Mouse (Mus musculus): ENCODE results near the gene Alx3. TPM values are rescaled to one million over a fixed set of nuclear protein-coding genes. Genes with fewer than 3 reads are reported as not detected.
A peak's percentile ranks its signal among the peaks of the same experiment; 100 is the strongest.

The Alx3 gene
- total RNA-seq, 2 experiments from 2014 or later = 1.1 to 1.9 TPM

DNA sequence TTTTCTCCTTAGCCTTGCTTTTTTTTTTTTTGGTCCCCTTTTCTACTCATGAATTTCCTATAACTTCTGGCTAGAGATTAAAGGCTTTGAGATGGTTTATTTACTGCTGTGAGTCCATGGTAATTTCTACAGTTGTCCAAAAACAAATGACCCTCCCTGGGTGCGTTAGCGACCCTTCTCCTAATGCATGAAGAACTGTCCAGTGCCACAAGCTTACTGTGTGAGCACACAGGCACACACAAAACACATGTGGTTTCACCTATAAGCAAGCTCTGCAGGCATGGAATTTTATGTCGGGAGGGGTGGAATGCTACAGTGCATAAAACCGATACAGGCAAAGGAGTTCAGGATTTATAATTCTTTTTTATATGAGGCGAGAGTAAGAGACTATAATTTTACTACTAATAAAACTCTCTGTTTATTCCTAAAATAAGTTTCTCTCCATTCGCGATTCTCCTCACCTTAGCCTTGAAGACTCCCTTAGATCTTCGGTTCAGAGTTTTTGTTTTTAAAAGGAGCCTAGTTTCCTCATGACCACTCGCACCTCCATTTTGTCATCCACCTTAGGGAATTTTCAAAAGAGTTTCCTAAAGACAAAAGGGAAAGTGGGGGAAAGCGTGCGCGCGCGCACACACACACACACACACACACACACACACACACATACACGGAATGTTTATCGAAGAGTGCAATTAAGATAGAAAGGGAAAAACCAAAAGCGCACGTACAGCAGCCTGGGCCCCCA, 12.5 kb upstream of the Alx3 start:
- no peak for DNase-seq (ENCODE audit: low spot score in 2 of 2)
- intact Hi-C loops (cut with DNase I) = no loop called here

DNA sequence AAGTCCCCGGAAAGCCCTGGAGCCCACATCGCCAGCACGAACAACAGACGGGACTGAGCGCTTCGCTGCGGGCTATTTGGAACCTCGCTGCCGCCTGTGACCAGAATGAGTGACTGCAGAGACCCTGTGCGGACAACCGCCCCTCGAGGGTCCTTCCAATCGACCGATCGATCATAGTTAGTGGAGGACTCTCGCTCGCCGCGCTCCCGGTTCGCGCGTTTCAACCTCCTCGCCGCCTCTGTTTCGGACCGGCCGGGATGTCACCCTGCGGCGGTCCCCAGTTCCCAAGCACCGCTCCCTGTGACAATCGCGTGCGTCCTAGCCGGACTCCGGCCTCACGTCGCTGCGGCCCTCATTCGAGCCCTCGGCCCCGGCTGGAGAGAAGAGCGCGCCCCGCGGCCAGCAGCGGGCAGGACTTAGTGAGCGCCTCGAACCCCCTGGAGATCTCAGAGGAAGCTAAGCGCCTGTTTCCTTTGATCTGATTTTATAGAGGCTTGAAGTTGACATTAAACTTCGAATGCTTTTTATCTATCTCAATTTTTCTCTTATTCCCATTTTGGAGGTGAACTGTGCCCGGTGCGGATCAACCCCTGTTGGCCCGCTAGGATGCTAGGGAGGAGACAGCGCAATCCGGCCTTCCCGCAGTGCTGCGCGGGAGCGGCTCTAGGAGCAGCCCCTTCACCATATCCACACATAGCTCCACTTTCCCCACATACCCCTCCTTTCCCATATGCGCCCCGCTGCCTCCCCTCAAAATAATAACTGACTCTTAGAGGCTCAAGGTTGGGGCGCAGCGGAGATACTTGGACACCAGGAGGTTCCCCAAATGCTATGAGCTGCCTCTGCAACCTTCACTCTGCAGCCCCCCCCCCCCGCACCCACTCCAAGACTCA, 11.7 kb upstream of the Alx3 start:
- intact Hi-C loops (cut with DNase I) = no loop called here
- DNase-seq (ENCODE audit: low spot score in 2 of 2) = no peak

DNA sequence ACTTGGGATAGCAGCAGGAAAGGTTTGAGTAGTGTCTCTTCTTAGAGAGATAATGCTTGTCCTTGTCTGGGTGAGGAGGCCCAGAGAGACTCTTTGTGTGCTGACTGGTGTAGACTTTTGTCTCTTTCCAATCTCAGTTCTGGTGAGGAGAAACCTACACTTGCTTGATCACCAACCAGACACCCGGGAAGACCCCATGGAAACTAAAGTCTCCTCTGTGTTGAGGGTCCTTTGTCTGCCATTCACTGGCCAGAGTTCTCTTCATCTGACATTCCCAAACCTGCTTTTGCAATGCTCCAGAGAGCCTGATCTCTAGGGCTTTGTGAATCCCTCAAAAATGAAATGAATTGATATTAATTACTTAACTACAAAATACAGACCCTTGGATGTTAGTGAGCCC, 10.9 kb upstream of the Alx3 start:
- no peak for DNase-seq (ENCODE audit: low spot score in 2 of 2)
- intact Hi-C loops (cut with DNase I) = no loop called here

DNA sequence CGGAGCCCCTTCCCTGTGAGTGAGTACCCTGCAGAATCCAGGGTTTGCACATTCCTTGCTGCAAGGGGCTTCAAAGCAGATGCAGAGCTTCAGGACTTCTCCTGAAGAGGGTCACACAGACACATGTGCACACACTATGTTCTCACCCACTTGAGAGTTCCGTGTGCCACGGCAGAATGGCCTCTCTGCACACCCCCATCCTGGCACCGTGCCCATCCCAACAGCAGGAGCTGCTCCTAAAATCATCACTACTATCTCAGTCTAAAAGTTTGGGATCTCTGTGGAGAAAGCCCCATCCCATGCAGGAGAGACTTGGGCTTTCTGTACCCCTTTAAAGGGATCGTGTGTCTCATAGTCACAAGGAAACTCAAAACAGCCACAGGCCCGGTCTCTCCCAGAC, 8.3 kb upstream of the Alx3 start:
- intact Hi-C loops (cut with DNase I) = no loop called here
- no peak for DNase-seq (ENCODE audit: low spot score in 2 of 2)

DNA sequence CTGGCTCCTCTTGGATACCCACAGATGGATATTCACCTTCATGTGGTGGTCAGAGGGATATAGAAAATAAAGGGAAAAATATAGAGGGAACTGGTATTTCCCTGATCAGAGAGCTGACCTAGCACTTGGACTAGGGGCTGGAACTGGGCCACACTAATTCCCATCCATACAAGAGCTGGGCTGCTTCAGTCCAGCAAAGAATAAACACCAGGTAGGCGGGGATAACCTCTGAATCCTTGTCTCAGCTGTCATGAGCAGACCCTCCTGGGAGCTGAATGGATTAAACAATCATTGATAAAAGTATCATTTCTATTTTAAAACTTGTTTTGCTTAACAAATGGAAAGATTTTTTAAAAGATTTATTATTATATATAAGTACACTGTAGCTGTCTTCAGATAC, 3.2 kb upstream of the Alx3 start:
- intact Hi-C loops (cut with DNase I) = no loop called here

DNA sequence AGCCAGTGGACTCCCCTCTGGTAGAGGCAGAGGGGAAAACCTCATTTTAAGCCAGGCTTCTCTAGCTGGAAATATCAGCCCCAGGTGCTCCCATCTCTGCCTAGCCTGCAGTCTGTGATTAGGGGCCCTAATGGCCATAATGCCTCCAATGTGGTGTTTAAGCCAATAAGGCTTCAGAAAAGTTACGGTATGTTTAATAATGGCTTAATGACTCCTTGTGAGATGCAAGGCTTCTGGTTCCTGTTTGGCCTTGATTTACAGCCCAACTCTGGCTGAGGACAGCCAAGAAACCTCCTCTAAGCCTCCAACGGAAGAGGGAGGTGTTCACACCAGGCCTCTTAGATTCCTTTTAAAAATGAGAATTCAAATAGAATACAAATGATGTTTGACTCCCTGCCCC, 1.2 kb upstream of the Alx3 start:
- no peak for DNase-seq (ENCODE audit: low spot score in 2 of 2)
- intact Hi-C loops (cut with DNase I) = no loop called here

More for the DNA sequence above, 3.2 kb upstream of the Alx3 start:
- DNase-seq (ENCODE audit: low spot score in 2 of 2) = no peak

DNA sequence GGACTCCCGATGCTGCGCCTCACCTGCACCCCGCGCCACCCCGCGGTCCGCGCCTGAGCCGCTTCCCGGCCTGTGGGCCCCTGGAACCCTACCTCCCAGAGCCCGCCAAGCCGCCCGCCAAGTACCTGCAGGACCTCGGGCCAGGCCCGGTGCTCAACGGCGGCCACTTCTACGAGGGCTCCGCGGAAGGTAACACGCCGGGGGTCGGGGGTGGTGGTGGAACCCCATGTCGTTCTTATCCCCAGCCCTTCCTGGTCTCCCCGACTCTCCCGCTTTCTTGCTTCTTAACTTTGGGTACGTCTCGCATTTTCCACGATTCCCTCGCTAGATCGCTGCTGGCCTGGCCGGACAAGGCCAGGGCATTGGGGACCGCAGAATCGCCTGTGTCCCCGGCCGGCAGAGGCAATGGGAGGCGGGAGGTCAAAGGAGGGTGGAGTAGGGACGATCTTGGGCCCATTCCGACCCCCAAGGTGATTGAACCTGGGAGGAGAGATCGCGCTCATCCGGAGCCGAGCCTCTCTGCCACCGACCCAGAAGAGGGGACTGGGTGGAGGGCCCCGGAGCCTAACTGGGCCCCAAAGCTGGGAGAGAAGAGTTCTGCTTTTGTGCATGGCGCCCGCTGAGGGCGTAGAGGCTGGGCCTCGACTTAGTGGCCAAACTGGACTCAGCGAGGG, 570 bp downstream of the Alx3 start:
- no peak for DNase-seq (ENCODE audit: low spot score in 2 of 2)
- intact Hi-C loops (cut with DNase I) = no loop called here

DNA sequence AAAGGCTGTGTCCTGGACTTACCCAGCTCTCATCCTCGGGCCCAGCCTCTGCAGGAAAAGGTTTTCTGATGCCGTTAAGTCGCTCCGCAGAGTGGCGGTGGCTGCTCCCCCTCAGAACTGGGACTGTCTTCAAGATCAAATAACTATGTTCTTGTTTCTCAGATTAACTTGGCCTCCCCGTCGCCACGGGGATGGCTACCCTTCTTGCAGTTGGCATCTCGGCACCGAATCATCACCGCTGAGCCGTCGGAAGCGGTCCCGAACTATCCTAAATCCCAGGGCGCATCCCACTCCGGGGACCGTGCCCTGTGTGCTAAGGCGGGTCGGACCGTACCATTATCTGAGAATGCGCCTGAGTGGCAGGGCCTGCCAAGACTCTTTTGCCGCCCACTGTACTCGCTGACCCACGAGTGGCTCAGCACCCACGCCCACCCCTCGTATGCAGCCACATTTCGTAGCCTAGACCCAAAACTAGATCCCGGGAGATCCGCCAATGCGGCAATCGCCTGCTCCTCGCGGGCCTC, 1.2 kb downstream of the Alx3 start:
- intact Hi-C loops (cut with DNase I) = no loop called here
- DNase-seq (ENCODE audit: low spot score in 2 of 2) = no peak

DNA sequence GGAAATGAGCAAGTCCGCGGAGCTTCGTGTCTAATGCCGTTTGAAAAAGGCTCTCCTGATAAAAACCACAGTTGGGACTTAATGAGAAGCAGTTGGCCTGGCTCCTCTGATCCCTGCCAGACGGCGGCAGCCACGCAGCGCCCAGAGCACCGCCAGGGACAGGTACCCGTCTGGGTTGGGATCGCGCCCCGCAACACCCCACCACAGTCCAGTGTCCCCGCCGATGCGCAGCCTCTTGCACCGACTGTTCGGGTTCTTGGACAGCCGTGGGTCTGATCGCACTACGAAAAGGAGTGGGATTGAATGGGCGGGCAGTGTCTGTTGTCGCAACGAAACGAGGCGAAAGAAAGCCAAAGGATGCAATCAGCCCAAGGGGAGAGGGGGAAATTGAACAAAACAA, 1.7 kb downstream of the Alx3 start:
- DNase-seq (ENCODE audit: low spot score in 2 of 2) = no peak
- intact Hi-C loops (cut with DNase I) = no loop called here

DNA sequence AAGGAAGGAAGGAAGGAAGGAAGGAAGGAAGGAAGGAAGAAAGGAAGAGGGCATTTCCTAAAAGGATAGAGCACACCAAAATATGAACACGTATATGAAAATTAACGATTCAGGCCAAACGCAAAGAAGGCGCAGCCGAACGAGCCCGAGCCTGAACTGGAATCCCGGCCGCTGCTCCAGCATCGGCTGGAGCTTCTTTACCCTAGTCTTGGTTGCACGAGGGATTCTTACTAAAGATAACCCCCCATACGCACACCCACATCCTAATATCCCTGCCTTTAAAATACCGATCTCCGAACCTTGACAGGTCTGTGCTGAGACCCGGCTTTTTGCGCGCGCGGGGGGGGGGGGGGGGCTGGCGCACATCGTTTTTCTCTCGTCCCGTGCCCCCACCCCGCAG, 2.3 kb downstream of the Alx3 start:
- no peak for DNase-seq (ENCODE audit: low spot score in 2 of 2)
- intact Hi-C loops (cut with DNase I) = no loop called here

DNA sequence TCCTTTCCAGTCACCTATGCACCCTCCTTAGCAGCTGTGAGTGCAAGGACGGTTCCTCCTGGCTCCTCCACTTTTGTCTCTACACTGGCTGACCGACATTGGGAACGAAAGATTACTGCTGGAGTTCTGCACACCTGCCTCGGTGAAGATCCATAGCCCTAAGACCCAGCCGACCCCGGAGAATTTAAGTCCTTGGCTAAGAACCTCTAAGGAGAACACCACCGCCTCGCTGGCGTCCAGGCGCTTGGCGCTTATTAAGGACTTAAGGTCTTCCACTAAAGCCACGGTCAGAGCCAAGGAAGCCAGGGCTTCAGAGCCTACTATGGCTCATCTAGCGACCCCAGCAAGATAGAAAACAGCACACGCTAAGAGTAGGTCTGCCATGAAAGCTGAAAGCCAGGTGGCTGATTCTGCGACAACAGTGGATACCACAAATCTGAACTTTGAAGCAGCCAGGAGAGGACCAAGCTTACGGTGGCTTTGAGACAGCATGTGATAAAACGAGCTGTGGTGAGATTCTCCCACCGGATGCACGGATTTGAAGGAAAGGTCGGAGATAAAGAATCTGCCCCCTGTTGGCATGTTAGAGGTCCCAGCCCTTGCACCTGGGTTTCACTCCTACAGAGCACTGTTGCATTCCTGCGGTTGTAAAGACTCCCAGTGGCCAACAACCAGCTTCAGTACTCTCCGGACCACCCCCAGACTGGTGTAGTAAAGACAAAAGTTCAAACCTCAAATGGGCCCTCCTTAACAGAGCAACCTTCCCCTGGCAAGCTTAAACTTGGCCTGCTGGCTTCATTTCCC, 3.0 kb downstream of the Alx3 start:
- intact Hi-C loops (cut with DNase I) = no loop called here
- no peak for DNase-seq (ENCODE audit: low spot score in 2 of 2)

DNA sequence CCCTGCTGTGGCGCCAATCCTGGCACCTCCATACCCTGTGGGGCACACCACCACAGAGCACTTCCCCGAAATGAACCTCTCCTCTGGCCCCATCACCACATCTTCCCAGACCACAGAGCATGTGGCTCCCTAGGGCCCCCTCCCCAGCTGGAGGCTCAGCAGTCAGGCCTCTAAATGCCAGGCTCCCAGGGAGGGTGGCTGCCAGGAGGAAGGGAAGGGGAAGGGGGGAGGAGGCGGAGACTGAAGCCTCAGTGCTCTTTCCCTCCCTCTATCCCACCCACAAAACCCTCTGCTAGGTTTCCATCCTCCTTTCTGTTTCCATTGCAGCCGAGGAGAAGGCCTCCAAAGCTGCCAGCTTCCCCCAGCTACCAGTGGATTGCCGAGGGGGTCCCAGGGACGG, 5.3 kb downstream of the Alx3 start:
- no peak for DNase-seq (ENCODE audit: low spot score in 2 of 2)
- intact Hi-C loops (cut with DNase I) = no loop called here

DNA sequence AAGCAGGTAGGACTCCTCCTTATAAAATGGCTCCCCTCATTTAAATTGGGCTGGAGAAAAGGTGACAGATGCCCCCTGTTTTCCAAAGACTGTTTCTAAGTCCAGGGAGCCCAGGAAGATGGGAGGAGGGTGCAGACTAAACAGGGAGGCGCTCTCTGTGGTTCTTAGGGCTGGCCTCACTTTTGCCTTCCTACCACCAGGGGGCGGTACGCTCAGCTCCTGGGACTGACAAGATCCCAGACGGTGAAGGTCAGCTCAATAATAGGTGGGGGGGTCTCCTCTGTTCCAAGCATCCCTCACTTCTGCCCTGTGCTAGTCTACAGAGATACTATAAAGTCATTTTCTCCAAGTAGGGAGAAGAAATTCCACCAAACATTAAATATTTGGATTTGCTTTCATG, 10.5 kb downstream of the Alx3 start:
- peak; percentile 43 to 45 for DNase-seq (ENCODE audit: low spot score in 2 of 2)
- intact Hi-C loops (cut with DNase I) = no loop called here

DNA sequence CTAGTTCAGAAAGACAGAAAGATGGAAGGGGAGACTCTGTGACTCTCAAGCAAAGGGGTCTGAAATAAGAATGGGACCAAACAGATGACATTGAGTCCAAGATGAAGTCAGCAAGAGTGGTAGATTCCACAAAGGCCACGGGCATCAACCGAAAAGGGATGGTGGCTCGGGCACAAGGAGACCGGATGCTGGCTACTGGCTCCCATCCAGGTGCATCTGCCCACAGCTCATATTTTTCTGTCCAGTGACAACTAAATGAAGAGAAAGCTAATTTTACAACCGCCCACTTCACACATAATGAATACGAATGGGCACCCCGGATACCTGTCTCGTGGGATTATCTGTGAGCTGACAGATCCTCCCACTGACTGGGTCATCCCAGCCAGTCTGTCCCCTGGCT, 12.4 kb downstream of the Alx3 start:
- intact Hi-C loops (cut with DNase I) = no loop called here
- no peak for DNase-seq (ENCODE audit: low spot score in 2 of 2)

DNA sequence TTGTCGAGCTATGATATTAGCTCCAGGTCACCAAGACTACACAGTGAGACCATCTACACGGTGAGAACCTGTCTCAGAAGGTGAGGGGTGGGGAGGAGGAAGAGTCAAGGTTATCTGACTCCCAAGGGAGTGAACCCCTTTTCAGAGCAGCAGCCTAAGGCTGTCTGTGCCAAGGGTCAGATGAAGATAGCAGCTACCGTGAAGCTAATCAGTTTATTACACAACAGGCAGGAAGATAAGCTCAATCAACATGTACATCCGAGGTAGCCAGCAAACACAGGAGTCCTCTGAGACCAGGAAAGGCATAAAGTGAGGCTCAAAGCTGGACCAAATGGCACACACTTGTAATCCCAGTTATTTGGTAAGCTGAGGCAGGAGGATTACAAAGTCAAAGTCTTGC, 14.0 kb downstream of the Alx3 start:
- no peak for DNase-seq (ENCODE audit: low spot score in 2 of 2)
- intact Hi-C loops (cut with DNase I) = no loop called here

DNA sequence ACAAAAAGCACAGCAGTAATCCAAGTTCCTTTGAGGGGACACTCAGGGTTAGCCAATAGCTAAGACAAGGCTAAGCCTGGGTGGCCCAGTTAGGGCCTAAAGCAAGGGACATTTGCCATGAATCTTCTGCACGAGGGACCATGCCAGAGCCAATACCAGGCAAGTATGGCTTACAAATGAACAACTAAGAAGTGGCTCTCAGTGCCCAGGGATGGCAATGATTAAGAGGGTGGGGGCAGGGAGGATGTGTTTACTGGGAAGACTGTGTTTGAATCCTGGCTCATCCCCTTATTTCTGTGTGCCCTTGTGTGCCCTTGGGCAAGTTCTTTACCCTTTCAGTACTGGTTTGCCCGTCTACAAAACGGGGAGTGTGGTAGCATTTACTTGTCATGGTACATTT, 14.5 kb downstream of the Alx3 start:
- intact Hi-C loops (cut with DNase I) = no loop called here
- no peak for DNase-seq (ENCODE audit: low spot score in 2 of 2)

DNA sequence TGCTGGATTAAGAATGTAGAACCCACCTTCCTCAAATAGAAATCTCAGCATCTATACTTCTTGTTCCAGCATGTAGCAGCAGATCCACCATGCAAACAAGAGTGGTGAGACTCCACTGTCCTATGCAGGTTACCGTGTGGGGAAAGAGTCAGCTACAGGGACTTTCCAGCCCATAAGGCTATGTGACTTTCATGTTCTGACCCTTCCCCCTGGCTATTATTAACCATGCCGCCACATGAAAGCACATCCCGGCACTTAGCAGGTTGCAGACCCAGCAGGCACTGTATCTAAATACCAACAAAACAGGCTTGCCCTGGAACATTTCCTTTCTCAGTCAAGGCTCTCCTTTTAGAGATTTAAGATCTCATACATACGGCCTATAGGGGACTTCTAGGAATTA, 16.6 kb downstream of the Alx3 start:
- intact Hi-C loops (cut with DNase I) = no loop called here
- DNase-seq (ENCODE audit: low spot score in 2 of 2) = no peak

DNA sequence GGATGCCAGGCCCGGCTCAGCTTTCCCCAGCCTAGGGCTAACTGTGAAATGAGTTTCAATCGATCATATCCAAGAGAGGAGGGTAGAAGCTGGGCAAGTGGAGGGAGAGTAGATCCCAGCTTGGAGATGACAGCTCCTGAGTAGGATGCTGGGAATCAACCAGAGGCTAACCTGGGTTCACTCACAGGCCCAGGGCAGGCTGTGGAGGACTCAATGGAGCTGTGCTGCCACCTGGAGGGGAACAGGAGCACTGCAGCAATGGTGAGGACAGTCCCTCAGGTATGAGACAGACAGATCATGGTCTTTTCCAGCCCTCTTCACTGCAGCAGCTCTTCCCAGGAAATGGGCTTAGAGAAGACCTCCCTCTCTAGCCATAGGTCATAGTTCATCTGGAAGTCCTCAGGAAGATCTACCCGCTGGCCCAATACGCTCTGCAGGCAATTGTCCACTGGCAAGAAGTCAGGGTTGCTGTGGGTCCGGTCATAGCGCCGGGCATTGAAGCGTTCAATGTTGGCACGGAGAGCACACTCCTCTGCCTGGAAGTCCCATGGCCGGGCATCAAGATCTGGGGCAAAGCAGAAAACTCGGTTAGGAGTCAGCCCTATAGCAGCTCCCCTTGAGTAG, 18.2 kb downstream of the Alx3 start:
- DNase-seq (ENCODE audit: low spot score in 2 of 2) = peak; percentile 67 to 79
- intact Hi-C loops (cut with DNase I) = no loop called here

DNA sequence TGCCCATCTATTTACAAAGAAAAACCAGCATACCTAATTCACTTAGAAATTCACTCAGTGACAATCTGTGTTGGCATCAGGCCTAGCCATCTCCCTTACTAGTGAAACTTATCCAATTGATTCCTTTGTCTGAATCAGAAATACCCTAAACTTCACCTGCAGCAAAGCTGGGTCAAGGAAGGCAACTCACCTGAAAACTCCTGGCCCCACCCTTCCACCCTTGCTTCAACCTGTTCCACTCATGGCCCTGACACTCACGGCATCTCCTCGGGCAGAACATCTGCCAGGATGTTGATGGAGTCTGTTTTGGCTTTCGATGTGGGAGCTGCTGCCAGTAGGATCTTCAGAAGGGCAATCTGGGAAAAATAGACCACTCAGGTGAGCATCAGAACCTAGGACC, 23.0 kb downstream of the Alx3 start:
- intact Hi-C loops (cut with DNase I) = no loop called here
- no peak for DNase-seq (ENCODE audit: low spot score in 2 of 2)

Measured in left cerebral cortex, postnatal 14 days (tissue).